Mouse (Mus musculus) forebrain, embryonic 16.5 days (tissue): Measurements from ENCODE around the gene Nqo1. TPM values are rescaled to one million over a fixed set of nuclear protein-coding genes. Genes with fewer than 3 reads are reported as not detected.
A peak's percentile ranks its signal among the peaks of the same experiment; 100 is the strongest.

Source experiments
- ATAC-seq: fragments of 200-750 bp; cut with Nextera tagmentation; 2 replicates; pipeline ENCODE4 v1.8.0; 2017; ENCODE audit warnings: mild to moderate bottlenecking, moderate library complexity
- H3K27ac ChIP-seq: fragments of 300-500 bp; sonication (generic); 2 replicates; pipeline ENCODE4 v1.5.1; 2014; ENCODE audit warnings: low read length, control low read depth
- H3K27me3 ChIP-seq: fragments of 300-500 bp; sonication (generic); replicated peaks from 2 replicates; pipeline ENCODE4 v1.6.1; 2014; ENCODE audit warnings: low read length; ENCODE audit not compliant: control insufficient read depth, insufficient read depth
- H3K36me3 ChIP-seq: fragments of 300-500 bp; sonication (generic); 2 replicates; pipeline ENCODE4 v1.6.1; 2014; ENCODE audit not compliant: control insufficient read depth, insufficient read depth
- H3K4me1 ChIP-seq: fragments of 300-500 bp; sonication (generic); replicated peaks from 2 replicates; pipeline ENCODE4 v1.6.1; 2014; ENCODE audit warnings: low read length; ENCODE audit not compliant: control insufficient read depth, insufficient read depth
- H3K4me2 ChIP-seq: fragments of 300-500 bp; sonication (generic); 2 replicates; pipeline ENCODE4 v1.6.1; 2014; ENCODE audit warnings: mild to moderate bottlenecking, low read length, control low read depth
- H3K4me3 ChIP-seq: fragments of 300-500 bp; sonication (generic); replicated peaks from 2 replicates; pipeline ENCODE4 v1.5.1; 2014; ENCODE audit warnings: mild to moderate bottlenecking, low read length, control low read depth
- H3K9ac ChIP-seq: fragments of 300-500 bp; sonication (generic); replicated peaks from 2 replicates; pipeline ENCODE4 v1.6.1; 2014; ENCODE audit warnings: low read depth, low read length, control low read depth
- H3K9me3 ChIP-seq: fragments of 300-500 bp; sonication (generic); 2 replicates; pipeline ENCODE4 v1.6.1; 2016; ENCODE audit warnings: low read length; ENCODE audit not compliant: control insufficient read depth
- WGBS: fragments of 180-500 bp; shearing (Covaris S2); extraction: QIAGEN DNeasy Blood & Tissue Kit; methylation state at CpG from one replicate; pipeline ENCODE4 v1.1.7; 2014; 5-methylcytosine and 5-hydroxymethylcytosine counted together
- polyA plus RNA-seq: library from polyadenylated mRNA; unstranded; fragments of >200 nt; fragmentation: Nextera tagmentation; extraction: Ambion mirVana; gene quantifications from 2 replicates; pipeline ENCODE4 v1.2.1, GENCODE M21; 2015

Nqo1 gene
- polyA plus RNA-seq, 1 experiment from 2014 or later, result 3.8 TPM

DNA sequence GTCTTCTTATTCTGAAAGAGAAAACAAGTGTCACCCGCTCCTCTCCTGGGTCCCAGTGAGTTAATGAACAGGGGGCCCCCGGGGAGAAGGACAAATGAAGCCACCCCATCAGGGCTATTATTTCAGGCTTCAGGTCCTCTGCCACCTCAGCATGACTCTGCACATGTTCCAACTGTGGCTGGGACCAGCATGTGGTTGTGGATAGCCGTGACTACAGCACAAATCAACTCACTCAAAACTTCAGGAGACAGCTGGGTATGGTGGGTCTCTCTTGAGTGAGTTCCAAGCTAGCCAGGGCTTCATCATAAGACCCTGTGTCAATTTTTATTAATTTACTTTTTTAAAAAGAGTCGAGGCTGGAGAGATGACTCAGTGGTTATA, 11.9 kb downstream of the Nqo1 start:
- no peak overlapping the region for H3K9ac ChIP-seq
- no peak overlapping the region for H3K4me3 ChIP-seq
- H3K4me1 ChIP-seq, result peaks cover 10% of the 10 kb centered on the region
- H3K36me3 ChIP-seq, result no peaks in the 10 kb centered on the region
- H3K9me3 ChIP-seq, result no peaks in the 10 kb centered on the region
- no peak for ATAC-seq
- no peak overlapping the region for H3K4me2 ChIP-seq
- H3K27me3 ChIP-seq, result peaks cover 8% of the 10 kb centered on the region; the same call in 1 of the 2 replicates
- H3K27ac ChIP-seq, result no peak overlapping the region
- 67% methylated on average over 4 of the region's 4 CpGs for WGBS

DNA sequence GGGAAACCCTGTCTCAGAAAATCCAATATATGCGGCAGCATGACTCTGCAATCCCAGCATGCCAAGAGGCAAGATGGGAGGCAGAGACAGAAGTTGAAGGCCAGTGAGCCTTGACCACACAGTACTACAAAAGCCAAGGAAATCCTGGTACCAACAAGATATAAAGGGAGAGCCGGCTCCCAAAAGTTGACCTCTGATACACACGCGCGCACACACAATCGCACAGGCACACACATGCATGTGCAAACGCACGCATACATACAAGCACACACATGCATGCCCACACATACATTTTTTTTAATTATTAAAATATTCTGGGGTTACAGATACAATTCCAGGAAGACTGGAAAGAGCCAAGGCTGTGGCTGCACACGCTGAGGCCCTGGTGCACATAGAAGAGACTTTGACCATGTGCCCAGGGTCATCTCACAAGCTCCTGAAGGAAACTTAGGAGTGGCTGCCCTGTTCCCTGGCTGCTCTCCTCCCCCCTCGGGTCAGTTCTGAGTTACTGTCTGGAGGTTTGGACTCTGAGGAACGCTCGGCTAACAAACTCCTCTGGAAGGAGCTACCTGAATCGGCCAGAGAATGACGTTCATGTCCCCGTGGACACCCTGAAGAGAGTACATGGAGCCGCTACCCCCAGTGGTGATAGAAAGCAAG, 12.4 kb downstream of the Nqo1 start:
- 90% methylated on average over 16 of the region's 16 CpGs for WGBS
- no peak for ATAC-seq
- Histone ChIP-seq H3K4me2 (no peak overlapping the region), H3K9me3 (no peaks in the 10 kb centered on the region), H3K4me3 (no peak overlapping the region), H3K27ac (no peak overlapping the region), H3K27me3 (peaks cover 8% of the 10 kb centered on the region; the same call in 1 of the 2 replicates), H3K36me3 (no peaks in the 10 kb centered on the region), H3K4me1 (peaks cover 10% of the 10 kb centered on the region), H3K9ac (no peak overlapping the region)

DNA sequence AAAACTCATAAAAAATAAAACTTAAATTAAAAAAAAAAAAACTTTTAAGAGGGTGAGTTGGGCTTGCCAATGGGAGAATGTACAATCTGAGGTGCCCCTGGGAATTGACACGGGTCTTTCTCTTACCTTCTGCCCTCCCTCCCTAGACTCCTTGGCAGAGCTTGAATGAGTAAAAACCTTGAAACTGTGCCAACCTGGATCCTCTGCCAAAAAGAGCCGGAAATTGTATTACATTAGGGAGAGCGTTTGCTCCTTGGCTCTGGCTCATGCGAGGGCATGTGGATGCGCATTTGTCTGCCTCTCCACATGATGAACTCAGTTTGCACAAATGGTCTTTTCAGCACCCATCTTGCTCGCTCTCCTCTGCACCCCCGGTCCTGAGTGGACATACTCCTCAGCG, 13.4 kb downstream of the Nqo1 start:
- no peaks in the 10 kb centered on the region for H3K9me3 ChIP-seq
- H3K4me2 ChIP-seq, result no peak overlapping the region
- H3K27ac ChIP-seq, result no peak overlapping the region
- no peak overlapping the region for H3K4me3 ChIP-seq
- H3K36me3 ChIP-seq, result no peaks in the 10 kb centered on the region
- peak; percentile 71 for ATAC-seq
- 25% methylated on average over 8 of the region's 8 CpGs for WGBS
- no peak overlapping the region for H3K9ac ChIP-seq
- H3K27me3 ChIP-seq, result peaks cover 8% of the 10 kb centered on the region; the same call in 1 of the 2 replicates
- H3K4me1 ChIP-seq, result peaks cover 10% of the 10 kb centered on the region

DNA sequence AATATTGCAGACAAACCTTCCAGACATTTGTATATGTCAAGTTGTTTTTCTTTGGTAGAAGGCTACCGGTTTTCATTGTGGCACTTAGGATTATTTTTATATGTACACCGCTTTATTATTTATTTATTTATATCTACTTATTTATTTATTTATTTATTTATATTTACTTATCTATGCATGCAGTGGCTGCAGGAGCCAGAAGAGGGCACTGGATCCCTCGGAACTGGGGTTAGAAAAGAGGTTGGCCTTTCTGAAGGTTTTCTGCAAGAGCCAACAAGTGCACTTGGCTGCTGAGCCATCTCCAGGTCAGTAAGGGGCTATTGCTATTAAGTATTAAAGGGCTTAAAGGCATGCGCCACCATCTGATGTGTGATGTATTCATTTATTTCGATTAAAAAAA, 15.1 kb downstream of the Nqo1 start:
- H3K27me3 ChIP-seq, result peaks cover 7% of the 10 kb centered on the region; the same call in 1 of the 2 replicates
- H3K36me3 ChIP-seq, result no peaks in the 10 kb centered on the region
- H3K4me1 ChIP-seq, result peaks cover 10% of the 10 kb centered on the region
- H3K4me2 ChIP-seq, result no peak overlapping the region
- H3K4me3 ChIP-seq, result no peak overlapping the region
- H3K9ac ChIP-seq, result no peak overlapping the region
- H3K9me3 ChIP-seq, result no peaks in the 10 kb centered on the region
- H3K27ac ChIP-seq, result no peak overlapping the region
- 64% methylated on average over 5 of the region's 5 CpGs for WGBS
- no peak for ATAC-seq

DNA sequence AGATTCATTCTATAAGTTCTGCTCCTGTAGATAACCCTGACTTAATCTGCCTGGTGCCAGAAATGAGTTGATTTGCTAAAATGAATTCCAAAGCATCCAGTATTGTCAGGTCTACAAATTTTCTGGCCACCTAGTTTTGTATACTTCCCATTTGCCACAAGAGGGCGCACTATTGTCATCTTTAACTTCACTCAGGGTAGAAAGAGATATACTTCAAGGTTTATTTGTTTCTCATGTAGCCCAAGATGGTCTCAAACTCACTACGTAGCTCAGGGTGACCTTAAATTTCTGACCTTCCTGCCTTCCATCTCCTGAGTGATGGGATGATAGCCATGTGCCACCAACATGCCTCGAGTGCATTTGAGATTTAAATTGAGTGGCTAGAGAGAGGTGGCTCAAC, 16.4 kb downstream of the Nqo1 start:
- no peak overlapping the region for H3K27ac ChIP-seq
- peaks cover 10% of the 10 kb centered on the region for H3K4me1 ChIP-seq
- H3K4me2 ChIP-seq, result no peak overlapping the region
- no peak for ATAC-seq
- H3K27me3 ChIP-seq, result 0 out of 2 replicates have a peak, but pooled peaks cover 5% of the 10 kb centered on the region
- H3K9me3 ChIP-seq, result no peaks in the 10 kb centered on the region
- no peaks in the 10 kb centered on the region for H3K36me3 ChIP-seq
- WGBS, result 30% methylated on average over 3 of the region's 3 CpGs
- no peak overlapping the region for H3K9ac ChIP-seq
- no peak overlapping the region for H3K4me3 ChIP-seq

DNA sequence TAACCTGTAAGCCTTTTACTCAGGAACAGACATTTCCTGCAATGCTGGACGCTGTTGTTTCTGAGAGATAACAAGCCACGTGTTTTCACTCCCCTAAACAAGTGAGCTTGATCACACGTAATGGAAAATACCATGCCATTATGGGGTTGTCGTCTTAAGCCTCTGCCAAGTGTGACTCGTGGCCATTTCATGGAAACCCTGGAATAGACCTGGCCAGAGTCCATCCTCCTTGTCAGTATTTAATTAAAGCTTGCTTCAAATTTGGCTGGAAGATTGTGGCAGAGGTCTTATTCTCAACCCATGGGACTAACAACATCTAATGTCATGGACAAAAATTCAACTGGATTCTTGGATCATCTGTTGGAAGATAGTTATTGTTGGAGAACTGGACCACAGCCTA, 16.8 kb downstream of the Nqo1 start:
- no peak for ATAC-seq
- Histone ChIP-seq H3K4me2 (no peak overlapping the region), H3K9ac (no peak overlapping the region), H3K9me3 (no peaks in the 10 kb centered on the region), H3K36me3 (no peaks in the 10 kb centered on the region), H3K4me1 (peaks cover 10% of the 10 kb centered on the region), H3K4me3 (no peak overlapping the region), H3K27me3 (0 out of 2 replicates have a peak, but pooled peaks cover 5% of the 10 kb centered on the region), H3K27ac (no peak overlapping the region)
- 30% methylated on average over 5 of the region's 5 CpGs for WGBS

DNA sequence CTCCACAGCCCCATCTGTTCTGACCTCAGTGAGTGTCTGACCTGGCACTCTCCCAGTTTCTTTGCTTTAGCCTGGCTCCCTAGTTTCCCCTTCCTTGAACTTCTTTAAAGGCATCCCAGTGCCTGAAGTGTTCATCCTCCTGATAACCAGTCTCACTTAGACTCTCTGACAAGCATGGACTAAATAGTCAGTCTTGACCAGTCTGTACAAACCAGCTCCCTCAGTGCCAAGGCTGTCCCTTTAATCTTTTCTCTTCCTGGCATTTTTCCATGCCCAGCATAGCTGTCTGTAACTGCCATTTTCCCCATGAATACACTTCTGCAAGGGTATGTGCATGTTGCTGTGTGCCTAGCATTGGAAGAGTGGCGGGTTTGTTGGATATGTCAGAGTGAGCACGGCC, 17.9 kb downstream of the Nqo1 start:
- no peak overlapping the region for H3K27ac ChIP-seq
- H3K4me2 ChIP-seq, result no peak overlapping the region
- no peaks in the 10 kb centered on the region for H3K27me3 ChIP-seq
- WGBS, result 58% methylated on average over 2 of the region's 2 CpGs
- ATAC-seq, result no peak
- peaks cover 10% of the 10 kb centered on the region for H3K4me1 ChIP-seq
- no peaks in the 10 kb centered on the region for H3K9me3 ChIP-seq
- no peak overlapping the region for H3K4me3 ChIP-seq
- no peak overlapping the region for H3K9ac ChIP-seq
- no peaks in the 10 kb centered on the region for H3K36me3 ChIP-seq

DNA sequence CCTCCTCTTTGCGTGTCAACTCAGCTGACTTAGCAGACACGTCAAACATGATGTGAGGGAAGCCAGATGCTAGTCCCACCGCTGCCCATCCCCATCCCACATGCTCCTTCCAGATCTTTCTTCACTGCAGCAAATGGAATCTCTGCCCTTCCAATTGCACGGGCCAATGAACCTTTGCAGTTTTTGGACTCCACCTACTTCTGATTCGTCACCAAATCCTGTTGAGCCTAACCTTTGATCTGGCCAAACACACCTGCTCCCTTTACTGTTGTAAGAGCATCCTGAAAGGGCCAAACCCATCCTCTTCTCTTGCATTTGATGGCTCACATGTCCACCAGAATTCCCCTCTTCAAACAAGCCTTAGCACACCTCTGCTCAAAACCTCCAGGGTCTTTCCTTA, 18.4 kb downstream of the Nqo1 start:
- Histone ChIP-seq H3K27me3 (no peaks in the 10 kb centered on the region), H3K27ac (no peak overlapping the region), H3K36me3 (no peaks in the 10 kb centered on the region), H3K4me3 (no peak overlapping the region), H3K4me1 (peaks cover 6% of the 10 kb centered on the region), H3K4me2 (no peak overlapping the region), H3K9me3 (no peaks in the 10 kb centered on the region), H3K9ac (no peak overlapping the region)
- WGBS, result 64% methylated on average over 5 of the region's 5 CpGs
- no peak for ATAC-seq

DNA sequence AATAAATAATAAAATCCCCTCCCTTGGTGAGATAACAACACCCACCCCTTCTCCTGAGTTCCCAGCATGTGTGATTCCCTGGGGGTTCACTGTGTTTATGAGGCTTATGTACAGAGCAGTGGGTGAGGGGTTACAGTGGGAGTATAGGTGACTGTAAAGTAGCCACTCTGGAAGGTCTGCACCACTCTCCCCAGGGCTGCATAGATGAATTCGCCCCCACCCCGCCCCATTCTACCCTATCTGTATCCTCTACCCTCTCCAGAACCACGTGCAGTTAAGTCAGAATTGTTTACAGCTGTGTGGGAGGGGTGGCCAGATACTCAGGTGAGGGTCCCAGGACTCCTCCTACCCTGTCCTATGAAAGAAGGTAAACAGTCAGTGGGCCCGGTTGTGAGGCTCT, 20.1 kb downstream of the Nqo1 start:
- Histone ChIP-seq H3K9ac (no peak overlapping the region), H3K27ac (no peak overlapping the region), H3K4me3 (no peak overlapping the region), H3K9me3 (no peaks in the 10 kb centered on the region), H3K4me2 (no peak overlapping the region), H3K27me3 (no peaks in the 10 kb centered on the region), H3K36me3 (no peaks in the 10 kb centered on the region; the same call in 1 of the 2 replicates), H3K4me1 (no peaks in the 10 kb centered on the region)
- WGBS, result 77% methylated on average over 4 of the region's 4 CpGs
- ATAC-seq, result no peak

DNA sequence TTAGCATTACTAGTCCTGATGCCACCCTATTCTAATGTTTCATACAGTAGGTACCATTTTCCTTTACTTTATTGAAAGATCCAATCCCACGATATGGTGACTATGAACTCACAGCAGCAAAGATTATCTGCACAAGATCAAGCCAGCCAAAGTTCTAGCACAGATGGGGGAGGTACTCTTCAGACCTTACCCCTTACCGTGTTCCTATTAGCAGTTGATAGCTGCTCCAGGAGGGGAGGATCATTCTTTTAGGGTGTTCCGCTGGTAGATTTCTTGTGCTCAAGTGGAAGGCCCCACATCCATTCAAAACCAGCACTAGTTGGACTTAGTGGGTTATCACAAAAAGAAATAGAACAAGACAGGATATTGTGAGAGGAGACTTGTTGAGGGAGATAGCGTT, 21.3 kb downstream of the Nqo1 start:
- Histone ChIP-seq H3K36me3 (no peaks in the 10 kb centered on the region; the same call in 1 of the 2 replicates), H3K27ac (no peak overlapping the region)
- ATAC-seq, result no peak

More for the DNA sequence above, 21.3 kb downstream of the Nqo1 start:
- no peak overlapping the region for H3K4me2 ChIP-seq
- H3K4me3 ChIP-seq, result no peak overlapping the region
- H3K9ac ChIP-seq, result no peak overlapping the region
- H3K27me3 ChIP-seq, result no peaks in the 10 kb centered on the region
- no peaks in the 10 kb centered on the region for H3K9me3 ChIP-seq
- WGBS, result 94% methylated on average over 4 of the region's 4 CpGs
- no peaks in the 10 kb centered on the region for H3K4me1 ChIP-seq
